Mouse (Mus musculus) midbrain, embryonic 12.5 days (tissue): ENCODE results near the gene Rnf187. TPM values are rescaled to one million over a fixed set of nuclear protein-coding genes. Genes with fewer than 3 reads are reported as not detected.
A peak's percentile ranks its signal among the peaks of the same experiment; 100 is the strongest.

Experiments used
- ATAC-seq: fragments of 200-750 bp; cut with Nextera tagmentation; 2 replicates; pipeline ENCODE4 v1.8.0; 2017; ENCODE audit warnings: low read depth, moderate TSS enrichment, moderate library complexity; ENCODE audit not compliant: low FRiP score
- H3K27ac ChIP-seq: fragments of 300-500 bp; sonication (generic); replicated peaks from 2 replicates; pipeline ENCODE4 v1.5.1; 2016; ENCODE audit warnings: mild to moderate bottlenecking
- H3K27me3 ChIP-seq: fragments of 300-500 bp; sonication (generic); 2 replicates; pipeline ENCODE4 v1.6.1; 2016; ENCODE audit warnings: mild to moderate bottlenecking
- H3K36me3 ChIP-seq: fragments of 300-500 bp; sonication (generic); 2 replicates; pipeline ENCODE4 v1.6.1; 2016
- H3K4me1 ChIP-seq: fragments of 300-500 bp; sonication (generic); 2 replicates; pipeline ENCODE4 v1.6.1; 2016
- H3K4me2 ChIP-seq: fragments of 300-500 bp; sonication (generic); replicated peaks from 2 replicates; pipeline ENCODE4 v1.6.1; 2016; ENCODE audit warnings: mild to moderate bottlenecking, moderate library complexity
- H3K4me3 ChIP-seq: fragments of 300-500 bp; sonication (generic); 2 replicates; pipeline ENCODE4 v1.5.1; 2016; ENCODE audit warnings: mild to moderate bottlenecking
- H3K9ac ChIP-seq: fragments of 300-500 bp; sonication (generic); replicated peaks from 2 replicates; pipeline ENCODE4 v1.6.1; 2016; ENCODE audit warnings: mild to moderate bottlenecking, moderate library complexity
- H3K9me3 ChIP-seq: fragments of 300-500 bp; sonication (generic); 2 replicates; pipeline ENCODE4 v1.6.1; 2016; ENCODE audit warnings: mild to moderate bottlenecking
- WGBS: fragments of 180-500 bp; shearing (Covaris S2); methylation state at CpG from one replicate; pipeline ENCODE4 v1.1.7; 2016; 5-methylcytosine and 5-hydroxymethylcytosine counted together
- polyA plus RNA-seq: library from polyadenylated mRNA; unstranded; fragments of >200 nt; fragmentation: Nextera tagmentation; extraction: Ambion mirVana; gene quantifications from 2 replicates; pipeline ENCODE4 v1.2.1, GENCODE M21; 2016

Gene Rnf187
- polyA plus RNA-seq, 1 experiment from 2014 or later = 437 TPM

DNA sequence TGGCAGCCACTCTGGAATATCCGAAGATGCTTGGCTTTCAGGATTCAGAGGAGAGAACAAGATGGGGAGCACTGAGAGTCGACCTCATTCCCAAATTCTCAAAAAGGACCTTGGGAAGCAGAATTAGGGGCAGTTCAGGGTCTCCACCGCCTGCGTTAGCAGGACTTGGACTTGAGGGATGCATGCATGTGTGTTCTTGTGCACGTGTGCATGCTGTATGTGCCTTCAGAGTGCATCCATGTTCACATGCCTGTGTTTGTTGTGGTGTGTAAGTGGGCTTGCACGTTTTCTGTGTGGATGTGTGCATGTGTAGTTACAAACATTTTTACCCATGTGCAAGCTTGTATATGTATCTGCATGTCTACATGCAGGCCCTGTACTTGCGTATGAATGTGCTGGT is 25.5 kb upstream of the Rnf187 start:
- no peak for ATAC-seq
- Histone ChIP-seq H3K4me1 (peaks cover 15% of the 10 kb centered on the region), H3K27me3 (peaks cover 28% of the 10 kb centered on the region), H3K27ac (no peak overlapping the region), H3K36me3 (peaks cover 11% of the 10 kb centered on the region; the same call in 1 of the 2 replicates), H3K9me3 (no peaks in the 10 kb centered on the region), H3K4me2 (no peak overlapping the region), H3K4me3 (no peak overlapping the region), H3K9ac (no peak overlapping the region)
- WGBS = 88% methylated on average over 7 of the region's 7 CpGs

- Histone ChIP-seq H3K4me2 (no peak overlapping the region), H3K36me3 (peaks cover 6% of the 10 kb centered on the region; the same call in 1 of the 2 replicates), H3K9ac (no peak overlapping the region; the same call in 1 of the 2 replicates), H3K9me3 (no peaks in the 10 kb centered on the region), H3K27me3 (peaks cover 28% of the 10 kb centered on the region), H3K4me1 (peaks cover 18% of the 10 kb centered on the region), H3K27ac (no peak overlapping the region), H3K4me3 (no peak overlapping the region)
- WGBS = 44% methylated on average over 17 of the region's 17 CpGs
- ATAC-seq = no peak
Measured at GRCm38 (mm10) chr11:58963543-58963942, 24.8 kb upstream of the Rnf187 start.

- WGBS = 68% methylated on average over 49 of the region's 50 CpGs
- peaks cover 37% of the 10 kb centered on the region for H3K27me3 ChIP-seq
- H3K4me2 ChIP-seq = no peak overlapping the region
- H3K27ac ChIP-seq = no peak overlapping the region
- no peak overlapping the region for H3K4me3 ChIP-seq
- peaks cover 36% of the 10 kb centered on the region for H3K4me1 ChIP-seq
- H3K9ac ChIP-seq = no peak overlapping the region
- no peaks in the 10 kb centered on the region for H3K9me3 ChIP-seq
- 0 out of 2 replicates have a peak, but pooled peaks cover 10% of the 10 kb centered on the region for H3K36me3 ChIP-seq
- no peak for ATAC-seq
Measured at GRCm38 (mm10) chr11:58961364-58962177, 22.9 kb upstream of the Rnf187 start.

GRCm38 (mm10) chr11:58959921-58960465 is 21.3 kb upstream of the Rnf187 start:
- peak overlapping the region; percentile 74 for H3K4me2 ChIP-seq
- H3K9ac ChIP-seq = peak overlapping the region; percentile 52
- H3K27me3 ChIP-seq = peaks cover 37% of the 10 kb centered on the region
- WGBS = 4% methylated on average over 40 of the region's 40 CpGs
- peak overlapping the region; percentile 50 for H3K4me3 ChIP-seq
- H3K9me3 ChIP-seq = no peaks in the 10 kb centered on the region
- ATAC-seq = peak; percentile 85
- H3K36me3 ChIP-seq = 0 out of 2 replicates have a peak, but pooled peaks cover 10% of the 10 kb centered on the region
- peaks cover 40% of the 10 kb centered on the region for H3K4me1 ChIP-seq
- H3K27ac ChIP-seq = peak overlapping the region; percentile 49; the same call in 1 of the 2 replicates

GRCm38 (mm10) chr11:58959186-58959825 is 20.6 kb upstream of the Rnf187 start:
- peak overlapping the region; percentile 52 for H3K9ac ChIP-seq
- H3K36me3 ChIP-seq = 0 out of 2 replicates have a peak, but pooled peaks cover 10% of the 10 kb centered on the region
- 41% methylated on average over 15 of the region's 15 CpGs for WGBS
- 0 out of 2 replicates have a peak overlapping the region, but pooled peaks have one; percentile 49 for H3K27ac ChIP-seq
- H3K9me3 ChIP-seq = no peaks in the 10 kb centered on the region
- no peak for ATAC-seq
- H3K27me3 ChIP-seq = peaks cover 37% of the 10 kb centered on the region
- H3K4me1 ChIP-seq = peaks cover 36% of the 10 kb centered on the region
- peak overlapping the region; percentile 50 for H3K4me3 ChIP-seq
- H3K4me2 ChIP-seq = peak overlapping the region; percentile 74

GRCm38 (mm10) chr11:58958536-58958935 is 19.8 kb upstream of the Rnf187 start:
- ATAC-seq = no peak
- peaks cover 29% of the 10 kb centered on the region for H3K27me3 ChIP-seq
- 84% methylated on average over 6 of the region's 6 CpGs for WGBS
- H3K9me3 ChIP-seq = no peaks in the 10 kb centered on the region
- peaks cover 34% of the 10 kb centered on the region for H3K4me1 ChIP-seq
- 0 out of 2 replicates have a peak, but pooled peaks cover 10% of the 10 kb centered on the region for H3K36me3 ChIP-seq
- H3K4me2 ChIP-seq = no peak overlapping the region
- H3K9ac ChIP-seq = 0 out of 2 replicates have a peak overlapping the region, but pooled peaks have one; percentile 4
- H3K27ac ChIP-seq = no peak overlapping the region
- H3K4me3 ChIP-seq = peak overlapping the region; percentile 6; the same call in 1 of the 2 replicates

DNA sequence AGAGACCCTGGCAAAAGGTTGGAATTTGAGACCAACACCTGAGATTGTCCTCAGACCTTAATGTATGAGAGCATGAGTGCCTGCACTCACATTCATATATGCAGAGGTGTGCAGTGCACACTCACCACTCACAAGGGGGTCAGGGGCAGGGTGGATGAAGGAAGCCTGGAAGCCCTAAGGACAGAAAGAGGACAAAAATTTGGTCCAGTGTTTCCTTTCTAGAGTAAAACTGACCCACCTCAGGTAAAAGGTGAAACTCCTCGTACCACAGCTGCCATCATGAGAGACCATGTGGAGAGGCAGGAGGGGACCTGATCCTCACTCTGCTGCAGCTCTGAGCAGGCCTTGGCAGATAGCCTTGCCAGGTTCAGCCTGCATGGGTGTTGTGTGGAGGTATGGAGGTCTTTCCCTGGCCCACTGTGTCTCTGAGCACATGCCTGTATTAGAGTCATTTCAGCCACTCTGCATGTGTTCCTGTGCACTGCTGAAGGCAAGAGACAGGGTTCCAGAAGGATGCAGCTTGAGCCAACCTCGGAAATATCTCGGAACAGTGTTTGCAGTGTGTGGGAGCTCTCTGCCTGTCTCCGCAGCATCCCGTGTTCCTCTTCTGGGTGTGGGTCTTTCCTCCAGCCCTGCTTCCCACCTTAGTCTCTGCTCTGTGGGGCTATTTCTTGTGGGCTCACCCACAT is 18.7 kb upstream of the Rnf187 start:
- H3K9ac ChIP-seq = peak overlapping the region; percentile 89; the same call in 1 of the 2 replicates

DNA sequence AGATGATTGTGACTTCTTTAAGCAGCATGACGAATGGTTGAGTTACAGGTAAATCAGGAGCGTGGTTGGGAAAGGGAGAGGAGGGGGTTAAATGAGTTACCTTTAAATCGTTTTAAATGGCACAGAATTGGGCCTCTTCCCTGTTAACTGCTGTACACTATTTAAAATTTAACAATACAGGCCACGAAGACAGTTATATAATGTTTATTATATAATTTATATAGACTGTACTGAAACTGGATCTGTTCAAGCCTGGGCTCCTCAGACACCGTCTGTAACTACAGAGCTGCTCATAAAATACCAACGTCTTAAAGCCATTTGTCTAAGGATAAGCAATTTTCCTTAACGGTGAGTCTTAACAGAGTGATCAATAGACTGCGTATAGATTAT is 17.1 kb upstream of the Rnf187 start:
- Histone ChIP-seq H3K9ac (peak overlapping the region; percentile 89), H3K27me3 (peaks cover 10% of the 10 kb centered on the region), H3K4me1 (peaks cover 46% of the 10 kb centered on the region), H3K36me3 (0 out of 2 replicates have a peak, but pooled peaks cover 10% of the 10 kb centered on the region), H3K4me3 (peak overlapping the region; percentile 58), H3K9me3 (no peaks in the 10 kb centered on the region), H3K27ac (peak overlapping the region; percentile 99; the same call in 1 of the 2 replicates), H3K4me2 (peak overlapping the region; percentile 94)
- no peak for ATAC-seq
- 31% methylated on average over 8 of the region's 8 CpGs for WGBS

More for the DNA sequence above, 18.7 kb upstream of the Rnf187 start:
- Histone ChIP-seq H3K4me1 (peaks cover 40% of the 10 kb centered on the region), H3K27ac (no peak overlapping the region), H3K4me2 (peak overlapping the region; percentile 94), H3K4me3 (peak overlapping the region; percentile 58), H3K9me3 (no peaks in the 10 kb centered on the region), H3K27me3 (peaks cover 20% of the 10 kb centered on the region), H3K36me3 (0 out of 2 replicates have a peak, but pooled peaks cover 10% of the 10 kb centered on the region)
- no peak for ATAC-seq
- 91% methylated on average over 5 of the region's 5 CpGs for WGBS

DNA sequence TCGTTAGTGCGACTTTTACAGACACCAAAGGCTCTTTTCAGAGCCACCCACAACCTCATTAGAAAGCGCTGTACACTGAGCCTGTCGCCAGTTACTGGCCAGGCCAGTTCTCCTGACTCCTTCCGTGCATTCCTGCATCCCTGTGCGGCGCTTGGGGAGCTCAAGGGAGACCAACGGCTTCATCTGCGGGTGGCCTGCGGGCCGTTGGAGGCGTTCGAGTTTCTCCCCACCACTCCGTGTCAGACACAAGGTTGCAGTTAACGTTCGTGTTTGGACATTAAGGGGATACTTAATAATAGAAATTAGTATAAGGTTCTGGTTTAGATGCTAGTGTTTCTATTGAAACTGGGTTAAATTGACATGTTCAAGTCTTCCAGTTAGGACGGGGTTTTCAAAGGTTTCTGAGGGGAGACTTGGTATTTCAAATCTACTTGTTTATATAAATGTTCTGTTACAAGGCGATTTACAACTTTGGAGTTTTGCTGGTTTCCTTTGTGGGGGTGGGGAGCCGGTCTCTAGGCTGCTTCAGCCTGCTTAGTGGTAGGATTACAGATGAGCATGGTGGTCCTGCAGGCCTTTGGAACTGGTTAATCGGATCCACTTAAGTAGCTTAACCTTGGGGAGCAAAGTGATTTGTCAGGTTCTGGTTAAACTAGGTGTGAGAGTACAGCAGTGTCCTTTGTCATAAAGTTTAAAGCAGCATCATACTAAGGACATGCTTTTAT is 16.6 kb upstream of the Rnf187 start:
- H3K9me3 ChIP-seq = no peaks in the 10 kb centered on the region
- 0 out of 2 replicates have a peak, but pooled peaks cover 10% of the 10 kb centered on the region for H3K36me3 ChIP-seq
- H3K27ac ChIP-seq = peak overlapping the region; percentile 99
- ATAC-seq = 0 out of 2 replicates have a peak, but pooled peaks have one; percentile 2
- H3K4me3 ChIP-seq = peak overlapping the region; percentile 58
- H3K4me2 ChIP-seq = peak overlapping the region; percentile 94
- H3K27me3 ChIP-seq = peaks cover 10% of the 10 kb centered on the region
- H3K4me1 ChIP-seq = peaks cover 49% of the 10 kb centered on the region
- under 1% methylated on average over 20 of the region's 20 CpGs for WGBS
- H3K9ac ChIP-seq = peak overlapping the region; percentile 89

- Histone ChIP-seq H3K9me3 (no peaks in the 10 kb centered on the region), H3K4me2 (peak within 1 kb of the TSS; percentile 94), H3K27me3 (peaks cover 10% of the 10 kb centered on the region), H3K4me3 (peak within 1 kb of the TSS; percentile 58), H3K4me1 (peaks cover 51% of the 10 kb centered on the region), H3K9ac (peak within 1 kb of the TSS; percentile 94), H3K36me3 (0 out of 2 replicates have a peak, but pooled peaks cover 10% of the 10 kb centered on the region), H3K27ac (peak within 1 kb of the TSS; percentile 99)
- ATAC-seq = peak; percentile 87
- under 1% methylated on average over 49 of the region's 49 CpGs for WGBS
Measured at GRCm38 (mm10) chr11:58954420-58955142, 15.9 kb upstream of the Rnf187 start, which contains the start of the genes Hist3h2a and Trim17. TSS of gene Hist3h2a (plus strand) at chr11:58954685. TSS of gene Trim17 (plus strand) at chr11:58954685.
